Mouse (Mus musculus) layer of hippocampus, adult 8-10 months (tissue): ENCODE data around the gene Gatc. TPM values are rescaled to one million over a fixed set of nuclear protein-coding genes. Genes with fewer than 3 reads are reported as not detected.
"Not testable (repeated sequence)": the region's sequence is repeated elsewhere in the genome, so short reads cannot be mapped to it uniquely, and the experiment has no call there.

Source experiments
- DNase-seq, 2 experiments: peaks; one replicate each; pipeline ENCODE4 v3.0.0; 2022; ENCODE audit warnings: low spot score in 2 of 2
- total RNA-seq, 4 experiments: library from RNA; stranded (reverse); gene quantifications; 2 replicates each; pipeline ENCODE4 v1.2.4; 2022

The Gatc gene
- total RNA-seq, 4 experiments from 2014 or later: 19.1 to 22.9 (median 20.9) TPM

DNA sequence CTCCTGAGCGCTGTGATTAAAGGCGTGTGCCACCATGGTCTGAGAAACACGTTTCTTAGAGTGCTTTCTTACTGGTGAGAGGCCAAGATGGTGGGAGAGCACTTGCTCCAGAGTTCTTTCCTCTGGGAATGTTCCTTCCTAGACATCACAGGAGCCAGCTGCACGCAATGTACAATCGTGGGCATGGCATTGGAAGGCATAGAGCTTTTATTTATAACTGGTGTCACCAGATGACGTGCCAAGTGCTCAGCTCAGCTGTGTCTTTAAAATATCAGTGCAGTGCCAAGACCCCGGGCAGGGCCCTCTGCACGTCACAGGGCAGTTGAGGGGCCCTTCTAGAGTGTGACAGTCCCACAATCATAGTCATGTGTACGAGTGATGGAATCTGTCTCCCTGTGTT, 10.0 kb downstream of the Gatc start:
- peak in 1 of 2 experiments; percentile 42 for DNase-seq

DNA sequence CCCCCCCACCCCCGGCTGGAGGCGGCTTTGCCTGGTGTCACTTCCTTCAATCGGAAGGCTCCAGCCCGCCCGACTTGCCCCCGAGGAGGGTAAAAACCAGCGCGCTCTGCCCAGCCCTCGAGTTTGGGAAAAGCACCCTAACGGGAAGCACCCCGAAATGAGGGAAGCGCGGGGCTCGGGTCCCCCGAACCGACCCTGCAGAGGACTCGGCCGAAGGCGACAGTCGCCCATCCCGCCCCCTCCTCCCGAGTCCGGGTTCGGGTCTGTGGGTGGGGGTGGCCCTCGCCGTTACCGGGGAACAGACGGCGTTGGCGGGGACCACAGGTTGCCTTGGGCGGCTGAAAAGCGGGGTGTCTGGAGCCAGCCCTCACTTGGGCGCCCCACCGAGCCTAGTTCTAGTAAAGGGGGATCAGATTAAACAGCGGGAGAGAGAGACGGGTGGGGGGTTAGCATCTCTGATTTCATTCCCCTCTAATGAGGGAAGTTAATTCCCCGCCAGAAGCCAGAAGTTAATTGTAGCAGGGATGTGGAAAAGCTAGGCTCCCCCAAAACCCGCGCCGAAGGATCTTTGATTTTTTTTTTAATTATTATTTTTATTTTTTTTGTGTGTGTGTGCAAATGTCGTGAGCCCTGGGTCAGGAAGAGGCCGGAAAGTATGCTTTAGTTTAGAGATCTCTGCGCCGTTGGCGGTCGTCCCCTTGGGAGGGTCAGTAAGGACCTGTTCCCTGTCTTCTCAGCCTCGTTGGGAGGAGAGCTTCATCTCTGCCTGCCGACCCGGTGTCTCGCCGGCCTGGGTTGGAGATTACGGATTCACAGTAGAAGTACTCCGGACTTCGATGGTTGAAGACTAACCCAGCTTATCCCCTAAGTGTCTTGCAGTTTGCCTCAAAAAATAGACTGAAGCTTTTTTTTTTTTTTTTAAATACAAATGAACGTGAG, 13.1 kb downstream of the Gatc start:
- peak in 1 of 2 experiments; percentile 29 for DNase-seq

DNA sequence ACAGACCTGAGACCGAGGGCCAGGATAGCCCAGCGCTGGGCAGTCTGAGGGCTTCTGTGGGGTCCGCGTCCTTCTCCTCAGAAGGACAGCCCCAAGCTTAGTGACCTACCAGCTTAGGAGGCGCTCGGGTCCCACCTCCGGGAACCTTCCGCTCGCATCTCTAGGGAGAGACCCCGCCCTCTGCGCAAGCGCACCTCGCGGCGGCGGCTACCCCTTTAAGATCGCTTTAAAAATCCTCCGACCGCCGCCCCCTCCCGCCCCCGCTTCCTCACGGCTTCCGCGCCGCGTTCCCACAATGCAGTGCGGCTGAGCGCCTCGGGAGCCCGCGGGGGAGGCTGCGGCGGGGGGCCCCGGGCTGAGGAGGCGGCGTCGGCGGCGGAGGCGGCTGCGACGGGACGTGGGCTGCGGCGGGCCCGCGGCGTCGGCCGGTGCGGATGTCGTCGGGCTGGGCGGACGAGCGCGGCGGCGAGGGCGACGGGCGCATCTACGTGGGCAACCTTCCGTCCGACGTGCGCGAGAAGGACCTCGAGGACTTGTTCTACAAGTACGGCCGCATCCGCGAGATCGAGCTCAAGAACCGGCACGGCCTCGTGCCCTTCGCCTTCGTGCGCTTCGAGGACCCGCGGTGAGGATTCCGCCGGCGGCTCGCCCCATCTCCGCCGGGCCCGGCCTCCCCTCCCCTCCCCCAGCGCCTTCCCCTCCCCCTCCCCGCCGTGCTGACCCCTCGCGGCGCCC, 13.9 kb downstream of the Gatc start, which contains the start of gene Srsf9:
Gene Srsf9, plus strand, starts transcription at position 303 of the 735 bp plus-strand sequence.
- peak; percentile 88 to 94 for DNase-seq

DNA sequence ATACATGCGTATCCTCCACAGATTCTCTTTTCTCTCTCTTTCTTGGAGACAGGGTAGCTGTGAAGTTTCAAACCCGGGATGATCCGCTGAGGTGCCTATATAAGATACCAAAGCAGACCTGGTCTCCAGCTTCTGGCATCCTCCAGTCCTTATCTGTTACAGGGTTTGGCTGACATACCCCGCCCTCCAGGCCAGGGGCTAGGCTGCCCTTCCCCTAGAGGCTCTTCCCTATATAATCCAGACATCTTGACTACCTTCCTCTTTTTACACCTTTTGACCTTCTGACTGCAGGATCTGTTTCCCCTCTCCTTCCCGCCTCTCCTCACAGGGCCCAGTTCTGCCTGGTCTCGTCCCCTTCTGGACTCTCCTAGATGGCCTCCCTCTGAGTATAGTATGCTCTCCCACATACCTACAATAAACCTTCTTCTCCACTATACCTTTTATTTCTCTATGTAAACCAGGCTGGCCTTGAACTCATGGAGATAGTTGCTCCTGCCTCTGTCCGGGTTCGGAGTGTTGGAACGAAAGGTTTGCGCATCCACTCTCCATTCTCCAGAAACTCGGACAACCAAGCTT, 14.6 kb downstream of the Gatc start:
- DNase-seq: no peak

DNA sequence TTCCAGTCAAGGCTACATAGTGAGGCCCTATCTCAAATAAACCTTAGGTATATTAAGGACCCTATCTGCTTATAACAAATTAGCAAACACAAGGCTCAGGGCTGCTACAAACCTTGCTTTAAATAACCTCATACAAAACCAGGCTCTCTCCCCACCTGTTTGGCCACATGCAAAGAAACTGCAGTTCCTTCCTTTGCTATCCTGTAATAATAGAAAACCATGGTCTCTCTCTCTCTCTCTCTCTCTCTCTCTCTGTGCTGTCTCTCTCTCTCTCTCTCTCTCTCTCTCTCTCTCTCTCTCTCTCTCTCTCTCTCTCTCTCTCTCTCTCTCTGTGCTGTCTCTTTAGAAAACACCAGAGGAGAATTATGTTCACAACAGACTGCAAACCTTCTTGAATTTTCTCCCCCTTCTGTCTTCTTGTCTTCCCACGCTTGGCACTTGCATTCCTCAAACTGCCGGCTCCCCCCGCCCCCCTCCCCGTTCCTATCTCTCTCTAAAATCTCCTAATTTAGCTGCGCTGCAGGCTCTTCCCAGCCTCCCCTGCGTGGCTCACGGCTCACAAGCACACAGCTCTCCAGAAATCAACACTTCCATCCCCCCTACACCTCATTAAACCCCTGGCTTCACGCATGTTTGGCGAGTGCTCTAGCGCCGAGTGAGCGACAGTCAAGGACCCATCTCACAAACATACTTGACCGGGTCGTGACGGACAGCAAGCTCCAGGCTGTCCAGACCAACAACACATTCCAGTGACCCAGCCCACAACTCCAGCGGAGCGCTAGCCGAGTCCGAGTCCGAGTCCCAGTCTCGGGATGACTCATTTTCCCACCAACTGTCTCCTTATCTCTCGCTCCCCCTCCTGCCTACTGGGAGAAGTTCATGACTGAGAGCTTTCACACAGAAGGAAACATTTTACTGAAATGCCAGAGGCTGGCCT, 21.7 kb downstream of the Gatc start:
- peak; percentile 79 to 80 for DNase-seq

DNA sequence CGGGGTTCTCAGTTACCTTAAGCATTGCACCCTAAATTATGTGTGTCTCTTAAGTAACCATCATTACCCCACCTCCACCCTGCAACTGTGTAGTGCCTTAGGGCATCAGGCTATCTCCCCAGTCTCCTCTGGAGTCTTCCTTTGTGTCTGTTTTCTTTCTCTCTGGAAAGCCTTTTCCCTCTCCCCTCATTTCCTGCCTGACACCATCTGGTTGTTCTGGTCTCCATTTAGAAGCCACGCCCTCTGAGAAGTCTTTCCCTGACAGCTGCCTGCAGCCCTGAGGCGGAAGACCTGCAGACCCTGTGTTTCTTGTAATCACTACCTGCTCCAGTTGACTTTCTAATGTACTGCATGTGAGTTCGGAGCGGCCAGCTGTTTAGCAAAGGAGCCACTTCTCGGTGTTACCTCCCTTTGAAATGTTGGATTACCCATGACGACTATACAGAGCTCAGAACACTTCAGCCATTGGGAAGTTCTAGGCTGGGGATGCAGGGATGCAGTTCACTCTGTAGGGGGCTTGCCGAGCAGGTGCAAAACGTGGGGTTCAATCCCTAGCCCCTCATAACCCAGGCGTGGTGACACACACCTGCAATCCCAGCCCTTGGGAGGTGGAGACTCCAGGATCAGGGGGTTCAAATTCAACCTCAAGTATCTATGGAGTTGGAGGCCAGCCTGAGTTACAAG, 23.2 kb downstream of the Gatc start:
- no peak for DNase-seq

DNA sequence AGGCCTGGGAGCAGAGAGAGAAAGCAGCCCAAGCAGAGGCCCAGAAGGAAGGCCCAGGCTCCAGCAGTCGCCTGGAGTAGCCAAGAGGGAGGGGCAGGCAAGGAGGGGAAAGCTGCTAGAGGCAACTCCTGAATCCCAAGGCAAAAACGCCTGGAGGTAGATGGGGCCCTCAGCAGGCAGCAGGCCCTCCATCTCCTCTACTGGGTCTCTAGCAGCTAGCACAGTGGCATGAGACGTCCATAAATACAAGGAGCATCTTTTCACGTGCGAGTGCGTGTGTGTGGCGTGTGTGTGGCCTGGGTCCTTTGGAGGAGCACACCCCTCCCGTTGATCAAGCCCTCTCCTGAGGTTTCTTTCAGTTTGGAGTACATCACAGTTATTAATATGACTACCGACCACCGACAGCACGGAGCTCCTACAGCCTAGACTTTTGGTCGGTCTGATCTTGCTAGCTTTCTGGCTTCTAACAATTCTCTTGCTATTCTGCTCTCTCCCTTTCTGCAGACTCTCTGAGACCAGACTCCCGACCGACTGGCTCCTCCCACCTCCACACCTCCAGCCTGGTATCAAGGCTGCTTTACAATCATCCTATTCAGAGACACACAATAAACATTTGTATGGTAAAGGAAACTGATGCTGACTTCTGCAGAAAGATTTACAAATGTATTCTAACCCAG, 23.9 kb downstream of the Gatc start:
- no peak for DNase-seq

DNA sequence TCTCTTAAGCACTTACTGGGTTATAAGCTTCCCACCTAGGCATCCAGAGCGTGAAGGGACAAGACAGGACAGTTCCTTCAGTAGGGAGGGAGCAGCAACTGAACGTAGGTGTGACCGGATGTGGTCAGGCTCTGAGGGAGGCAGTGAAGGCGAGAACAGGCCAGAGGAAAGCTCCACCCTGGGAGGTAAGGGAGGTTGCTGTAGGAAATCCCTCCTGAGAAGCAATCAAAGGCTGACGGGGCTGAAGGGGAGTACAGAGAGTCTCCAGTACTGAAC, 27.4 kb downstream of the Gatc start:
- no peak for DNase-seq

DNA sequence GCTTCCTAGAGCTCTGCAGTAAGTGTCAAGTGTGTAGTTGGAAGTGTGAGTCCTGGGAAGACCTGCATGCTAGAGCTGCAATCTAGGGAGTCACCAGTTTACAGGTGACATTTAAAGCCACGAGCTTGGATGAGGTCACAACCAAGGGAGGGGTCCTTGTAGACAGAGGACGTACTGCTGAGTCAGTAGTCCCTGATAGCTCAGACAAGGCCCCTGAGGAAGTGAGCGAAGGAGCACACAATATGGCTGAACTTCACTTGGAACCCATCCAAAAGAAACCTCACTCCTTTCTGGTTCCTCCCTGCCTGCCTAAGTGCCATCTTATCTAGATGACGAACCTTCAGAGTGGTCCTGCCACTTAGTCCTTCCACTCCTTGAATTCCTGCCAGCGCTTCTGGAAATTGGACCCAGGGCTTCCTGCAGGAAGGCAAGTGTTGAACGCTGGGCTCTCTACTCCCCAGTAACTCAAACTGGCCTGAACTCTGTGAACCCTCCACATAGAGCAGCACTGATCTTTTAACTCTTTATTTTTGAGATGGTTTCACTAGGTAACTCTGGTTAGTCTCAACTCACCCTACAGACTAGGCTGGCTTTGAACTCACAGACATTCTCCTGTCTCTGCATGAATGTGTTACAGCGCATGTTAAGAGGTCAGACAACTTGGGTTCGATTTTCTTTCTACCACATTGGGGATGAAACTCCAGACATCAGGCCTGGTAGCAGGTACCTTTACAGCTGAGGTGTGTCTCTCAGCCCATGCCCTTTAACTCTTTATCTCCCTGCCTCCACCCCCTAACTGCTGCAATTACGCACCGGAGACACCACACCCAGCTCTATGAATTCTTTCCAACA, 27.9 kb downstream of the Gatc start:
- no peak for DNase-seq

DNA sequence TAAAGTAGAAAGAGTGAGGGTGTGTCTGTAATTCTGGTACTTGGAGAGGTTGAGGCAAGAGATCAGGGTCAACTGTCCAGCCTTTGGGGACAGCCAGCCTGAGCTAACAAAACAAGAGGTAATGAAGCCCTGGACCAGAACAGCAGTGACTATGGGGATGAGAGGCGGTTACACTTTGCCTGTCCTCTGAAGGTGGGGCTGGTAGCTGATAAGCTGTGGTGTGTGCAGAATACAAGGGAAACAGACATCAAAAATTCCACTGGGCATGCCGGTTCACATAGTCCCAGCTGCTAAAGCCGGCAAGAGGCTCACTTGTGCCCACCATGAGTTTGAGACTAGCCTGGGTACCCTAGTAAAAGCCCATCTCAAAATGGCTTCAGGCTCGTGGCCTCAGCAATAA, 28.6 kb downstream of the Gatc start:
- DNase-seq: no peak

DNA sequence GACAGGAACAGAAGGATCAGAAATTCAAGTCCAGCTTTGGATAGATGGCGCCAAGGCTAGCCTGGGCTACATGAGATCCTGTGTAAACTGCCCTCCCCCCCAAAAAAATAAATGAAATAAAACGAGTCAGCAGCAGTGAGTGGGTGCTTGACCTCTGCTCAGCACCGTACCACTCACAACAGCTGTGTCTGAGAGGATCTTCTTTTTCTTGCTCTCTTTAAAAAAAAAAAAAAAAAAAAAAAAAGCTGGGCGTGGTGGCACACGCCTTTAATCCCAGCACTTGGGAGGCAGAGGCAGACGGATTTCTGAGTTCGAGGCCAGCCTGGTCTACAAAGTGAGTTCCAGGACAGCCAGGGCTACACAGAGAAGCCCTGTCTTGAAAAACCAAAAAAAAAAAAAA, 38.8 kb downstream of the Gatc start:
- DNase-seq: not testable (repeated sequence)

DNA sequence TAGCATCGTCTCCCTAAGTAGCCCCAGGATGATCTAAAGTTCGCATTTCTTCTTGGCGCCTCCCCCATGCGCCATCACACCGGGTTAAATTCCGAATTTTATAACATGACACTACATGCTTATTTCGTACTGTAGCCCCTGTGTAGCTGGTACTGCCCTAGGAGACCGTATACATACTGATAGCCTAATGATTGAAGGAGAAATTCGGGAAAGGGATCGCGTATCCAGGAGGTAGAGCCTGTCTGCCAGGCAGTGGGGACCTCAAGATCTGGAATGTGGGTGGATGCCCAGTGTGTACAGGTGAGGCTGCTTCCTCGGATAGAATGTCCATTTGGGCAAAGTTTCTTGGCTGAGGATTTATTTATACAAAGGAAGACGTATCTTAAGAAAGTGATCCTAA, 39.4 kb downstream of the Gatc start:
- DNase-seq: peak in 1 of 2 experiments; percentile 17

DNA sequence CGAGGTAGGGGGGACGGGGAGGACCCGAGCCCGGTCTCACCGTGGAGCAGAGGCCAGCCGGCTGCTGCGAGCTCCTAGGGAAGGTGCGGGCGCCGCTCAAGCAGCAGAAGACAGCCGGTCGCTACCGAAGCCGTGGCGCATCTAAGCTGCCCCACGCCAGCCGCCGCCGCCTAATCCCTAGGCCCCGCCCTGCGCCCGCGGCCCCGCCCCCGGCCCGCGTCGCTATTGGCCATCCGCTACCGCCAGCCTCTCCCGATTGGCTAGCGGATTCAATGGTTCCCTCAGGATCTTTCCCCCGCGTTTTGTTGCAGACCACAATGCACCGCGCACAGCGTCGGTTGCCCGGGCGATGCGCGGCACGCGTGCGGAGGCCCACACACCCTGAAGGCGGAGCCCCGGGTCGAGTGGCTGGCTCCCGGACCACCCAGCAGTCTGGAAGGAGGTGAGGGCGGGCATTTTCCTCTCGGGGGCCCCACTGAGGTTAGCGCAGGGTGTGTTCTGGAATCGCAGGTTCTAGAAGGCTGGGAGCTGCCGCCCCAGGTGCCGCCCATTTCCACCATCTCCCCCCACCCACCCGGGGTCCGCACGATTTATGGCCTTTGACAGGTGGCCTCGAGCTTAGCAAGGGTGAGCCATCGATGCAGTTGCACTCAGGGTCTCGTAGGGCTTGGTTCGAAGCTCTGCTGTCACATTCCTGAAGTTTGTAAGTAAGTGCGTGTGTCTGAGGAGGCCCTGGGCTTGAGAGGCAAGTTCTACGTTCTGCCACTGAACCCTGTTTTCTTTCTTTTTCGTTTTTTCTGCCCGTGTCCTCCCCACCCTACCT, 40.0 kb downstream of the Gatc start, which contains the start of gene Dynll1:
Gene Dynll1, minus strand, starts transcription at position 208 of the 823 bp plus-strand sequence.
- DNase-seq: peak; percentile 98 to 100

DNA sequence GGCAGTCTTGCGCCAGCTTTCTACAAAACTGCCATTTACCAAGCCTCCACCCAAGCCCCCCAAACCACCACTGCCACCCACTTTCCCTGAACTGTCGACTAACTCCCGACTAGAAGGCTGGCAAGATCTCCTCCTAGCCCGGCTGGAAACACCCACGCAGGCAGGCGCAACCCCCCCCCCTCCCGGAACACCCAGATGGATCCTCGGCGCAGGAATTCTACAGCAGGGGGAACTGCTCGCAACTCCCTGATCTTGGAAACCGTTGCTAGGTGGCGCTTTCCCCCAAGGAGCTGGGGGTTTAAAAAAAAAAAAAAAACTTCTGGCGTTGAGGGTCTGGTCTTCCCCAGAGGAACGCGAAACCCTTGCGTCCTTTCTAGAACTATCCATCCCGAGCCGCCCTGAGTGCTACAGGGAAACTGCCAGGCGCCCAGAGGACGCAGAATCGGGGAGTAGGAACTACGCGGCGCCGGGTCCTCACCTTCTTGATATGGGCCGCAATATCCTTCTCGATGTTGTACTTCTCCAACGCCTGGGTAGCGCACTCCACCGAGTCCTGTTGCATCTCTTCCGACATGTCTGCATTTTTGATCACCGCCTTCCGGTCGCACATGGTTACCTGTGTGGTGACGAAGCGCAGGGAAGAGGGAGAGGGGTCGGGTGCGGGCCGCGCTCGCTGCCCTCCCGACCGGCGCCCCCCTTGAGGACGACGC, 40.8 kb downstream of the Gatc start:
- DNase-seq: peak; percentile 52 to 54

DNA sequence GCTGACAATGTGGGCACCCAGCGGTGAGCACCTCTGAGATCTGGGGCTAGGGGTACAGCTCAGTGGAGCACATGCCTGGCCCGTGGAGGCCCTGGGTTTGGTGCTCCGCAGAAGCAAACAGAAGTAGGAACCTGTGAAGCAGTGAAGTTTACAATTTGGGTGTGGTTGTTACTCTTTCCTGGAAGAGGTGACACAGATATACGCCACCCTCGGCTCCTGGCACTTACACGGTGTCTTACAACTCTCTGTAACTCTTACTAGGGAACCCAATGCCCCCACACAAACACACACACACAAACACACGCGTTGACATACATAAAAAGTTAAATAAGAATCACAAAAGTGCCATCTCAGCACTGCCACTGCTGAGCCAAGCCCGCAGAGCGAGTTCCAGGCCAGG, 44.6 kb downstream of the Gatc start:
- no peak for DNase-seq

DNA sequence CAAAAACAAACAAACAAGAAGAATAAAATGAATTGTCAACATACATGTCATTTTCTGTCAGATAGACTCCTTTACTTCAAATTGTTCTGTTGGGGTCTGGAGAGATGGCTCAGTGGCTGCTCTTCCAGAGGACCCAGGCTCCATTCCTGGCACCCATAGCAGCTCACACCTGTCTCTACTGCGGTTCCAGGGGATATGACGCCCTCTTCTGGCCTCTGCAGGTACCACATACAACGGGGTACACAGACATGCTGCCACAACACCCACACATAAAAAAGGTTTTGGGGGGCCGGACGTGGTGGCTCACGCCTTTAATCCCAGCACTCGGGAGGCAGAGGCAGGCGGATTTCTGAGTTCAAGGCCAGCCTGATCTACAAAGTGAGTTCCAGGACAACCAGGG, 46.8 kb downstream of the Gatc start:
- DNase-seq: no peak

DNA sequence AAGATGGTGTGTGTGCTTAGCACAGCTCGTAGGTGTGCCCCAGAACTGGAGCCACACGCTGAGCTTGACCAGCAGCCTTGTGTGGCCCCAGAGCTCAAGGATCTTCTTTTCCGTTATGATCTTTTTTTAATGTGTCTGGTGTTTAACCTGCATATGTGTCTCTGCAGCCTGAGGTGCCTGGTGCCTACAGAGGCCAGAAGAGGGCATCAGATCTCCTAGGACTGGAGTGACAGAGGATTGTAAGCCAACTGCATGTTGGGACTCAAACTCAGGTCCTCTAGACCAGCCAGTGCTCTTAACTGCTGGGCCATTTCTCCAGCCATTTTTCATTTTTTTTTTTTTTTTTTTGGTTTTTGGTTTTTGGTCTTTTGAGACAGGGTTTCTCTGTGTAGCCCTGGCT, 56.2 kb downstream of the Gatc start:
- no peak for DNase-seq
